Mouse (Mus musculus) embryonic fibroblast, embryonic 13.5 days (primary cell): ENCODE results near the gene Tap2.

Experiments
- CTCF ChIP-seq: IDR thresholded peaks from 2 replicates; pipeline ENCODE4 v1.5.1; 2011; ENCODE audit warnings: mild to moderate bottlenecking, control low read depth, low read length, moderate library complexity, borderline replicate concordance; ENCODE audit not compliant: insufficient read depth
- POLR2A ChIP-seq: IDR thresholded peaks from 2 replicates; pipeline ENCODE4 v1.6.1; 2011; ENCODE audit warnings: low read depth, mild to moderate bottlenecking, control low read depth, low read length, moderate library complexity

- TF ChIP-seq CTCF (no peak), POLR2A (no peak)
Observed at GRCm38 (mm10) chr17:34210599-34210998, 7.3 kb downstream of the Tap2 start.
